Mouse (Mus musculus) CH12.LX (cell line): ENCODE measurements at regions not wholly inside any gene's neighbourhood (a gene's known extent, or its start where the extent isn't known, plus 50 kb on each side); places are given as distances from the start of the nearest gene placed in this dataset.

Experiments
- DNase-seq: peaks from one replicate; pipeline ENCODE4 v3.0.0-alpha.2; 2013; ENCODE audit errors: extremely low read depth
- H3K27ac ChIP-seq: 2 replicates; pipeline ENCODE4 v1.5.1; 2012; ENCODE audit warnings: low read depth, mild to moderate bottlenecking, control low read depth, moderate library complexity; ENCODE audit not compliant: insufficient read depth
- H3K27me3 ChIP-seq: replicated peaks from 2 replicates; pipeline ENCODE3; 2012; ENCODE audit warnings: inconsistent platforms
- H3K36me3 ChIP-seq, 2 experiments: replicated peaks in 1 of 2; 2 replicates each; pipeline versions ENCODE3 to v1.6.1; 2012; ENCODE audit warnings: inconsistent platforms in 1 of 2, low read length in 1 of 2, mild to moderate bottlenecking in 1 of 2, mixed read lengths in 1 of 2, moderate library complexity in 1 of 2; ENCODE audit not compliant: control insufficient read depth in 1 of 2, insufficient read depth in 1 of 2
- H3K4me1 ChIP-seq, 2 experiments: 2 replicates each; pipeline ENCODE4 v1.6.1; 2012; ENCODE audit warnings: inconsistent platforms in 1 of 2, moderate library complexity in 1 of 2; ENCODE audit not compliant: insufficient read depth in 2 of 2, control insufficient read depth in 1 of 2
- H3K4me2 ChIP-seq: 2 replicates; pipeline ENCODE4 v1.6.1; 2012; ENCODE audit warnings: low read depth, mild to moderate bottlenecking, control low read depth; ENCODE audit not compliant: poor library complexity, insufficient read depth, severe bottlenecking
- H3K4me3 ChIP-seq, 3 experiments: fragments of 150-350 bp in 1 of 3; sonication (generic) in 1 of 3; replicated peaks in 1 of 3; 2 replicates each; pipeline versions ENCODE3 to v1.5.1; 2011 to 2012; ENCODE audit warnings: low read depth in 2 of 3, low read length in 2 of 3, mild to moderate bottlenecking in 2 of 3, moderate library complexity in 2 of 3, control low read depth in 1 of 3, improper control_type of control experiment in 1 of 3, inconsistent platforms in 1 of 3, mixed read lengths in 1 of 3; ENCODE audit not compliant: poor library complexity in 1 of 3
- H3K79me2 ChIP-seq: replicated peaks from 2 replicates; pipeline ENCODE4 v1.6.1; 2012; ENCODE audit warnings: mild to moderate bottlenecking, moderate library complexity; ENCODE audit not compliant: control insufficient read depth, poor library complexity, insufficient read depth, severe bottlenecking; ENCODE audit errors: extremely low read depth
- H3K9ac ChIP-seq: 2 replicates; pipeline ENCODE4 v1.6.1; 2012; ENCODE audit warnings: low read depth, mild to moderate bottlenecking, control low read depth, moderate library complexity; ENCODE audit not compliant: insufficient read depth
- H3K9me3 ChIP-seq: replicated peaks from 2 replicates; pipeline ENCODE3; 2012; ENCODE audit warnings: low read length, inconsistent platforms, mixed read lengths
- CHD1 ChIP-seq: IDR thresholded peaks from 2 replicates; pipeline ENCODE4 v1.6.1; 2012; ENCODE audit warnings: low read depth, low read length, improper control_type of control experiment, inconsistent platforms
- CHD2 ChIP-seq: IDR thresholded peaks from 2 replicates; pipeline ENCODE4 v1.6.1; 2011; ENCODE audit warnings: low read length, improper control_type of control experiment
- CTCF ChIP-seq, 2 experiments: IDR thresholded peaks in 1 of 2; conservative IDR thresholded peaks in 1 of 2; 2 replicates each; pipeline ENCODE4 v1.5.1; 2011 to 2012; ENCODE audit warnings: low read depth in 2 of 2, low read length in 2 of 2, improper control_type of control experiment in 1 of 2, inconsistent platforms in 1 of 2, mild to moderate bottlenecking in 1 of 2, moderate library complexity in 1 of 2
- ELF1 ChIP-seq: IDR thresholded peaks from 2 replicates; pipeline ENCODE4 v1.6.1; 2014; ENCODE audit warnings: low read depth, mild to moderate bottlenecking, inconsistent platforms, low read length, improper control_type of control experiment
- GABPA ChIP-seq: IDR thresholded peaks from 2 replicates; pipeline ENCODE4 v1.6.1; 2012; ENCODE audit warnings: low read depth, low read length, improper control_type of control experiment, inconsistent platforms; ENCODE audit not compliant: insufficient replicate concordance
- IRF4 ChIP-seq: IDR thresholded peaks from 2 replicates; pipeline ENCODE4 v1.6.1; 2014; ENCODE audit warnings: low read depth, mild to moderate bottlenecking, inconsistent platforms, low read length, improper control_type of control experiment
- KAT2A ChIP-seq: IDR thresholded peaks from 2 replicates; pipeline ENCODE4 v1.6.1; 2012; ENCODE audit warnings: low read length, improper control_type of control experiment, inconsistent platforms; ENCODE audit not compliant: insufficient replicate concordance
- MAZ ChIP-seq: IDR thresholded peaks from 2 replicates; pipeline ENCODE4 v1.6.1; 2012; ENCODE audit warnings: low read depth, mild to moderate bottlenecking, inconsistent platforms, low read length, improper control_type of control experiment, moderate library complexity
- MEF2A ChIP-seq: IDR thresholded peaks from 2 replicates; pipeline ENCODE4 v1.6.1; 2014; ENCODE audit warnings: low read depth, mild to moderate bottlenecking, inconsistent platforms, low read length, improper control_type of control experiment, borderline replicate concordance
- MXI1 ChIP-seq: IDR thresholded peaks from 2 replicates; pipeline ENCODE4 v1.6.1; 2011; ENCODE audit warnings: mild to moderate bottlenecking, low read depth, low read length, improper control_type of control experiment
- MYC ChIP-seq: IDR thresholded peaks from 2 replicates; pipeline ENCODE4 v1.6.1; 2011; ENCODE audit warnings: low read depth, mild to moderate bottlenecking, improper control_type of control experiment, low read length
- NRF1 ChIP-seq: IDR thresholded peaks from 2 replicates; pipeline ENCODE4 v1.6.1; 2014; ENCODE audit warnings: low read depth, mild to moderate bottlenecking, inconsistent platforms, low read length, improper control_type of control experiment, moderate library complexity
- PAX5 ChIP-seq: IDR thresholded peaks from 2 replicates; pipeline ENCODE4 v1.6.1; 2012; ENCODE audit warnings: low read length, inconsistent platforms, mixed read lengths
- RAD21 ChIP-seq: IDR thresholded peaks from 2 replicates; pipeline ENCODE4 v1.6.1; 2011; ENCODE audit warnings: low read depth, mild to moderate bottlenecking, low read length, improper control_type of control experiment, moderate library complexity
- RCOR1 ChIP-seq: conservative IDR thresholded peaks from 2 replicates; pipeline ENCODE4 v1.6.1; 2012; ENCODE audit warnings: low read depth, mild to moderate bottlenecking, inconsistent platforms, low read length, improper control_type of control experiment
- SIN3A ChIP-seq: IDR thresholded peaks from 2 replicates; pipeline ENCODE4 v1.6.1; 2012; ENCODE audit warnings: low read length, improper control_type of control experiment, inconsistent platforms
- SMC3 ChIP-seq: IDR thresholded peaks from 2 replicates; pipeline ENCODE4 v1.6.1; 2011; ENCODE audit warnings: low read depth, low read length, improper control_type of control experiment
- TBP ChIP-seq: conservative IDR thresholded peaks from 2 replicates; pipeline ENCODE4 v1.6.1; 2011; ENCODE audit warnings: low read depth, low read length, improper control_type of control experiment
- TCF12 ChIP-seq: IDR thresholded peaks from 2 replicates; pipeline ENCODE4 v1.6.1; 2014; ENCODE audit warnings: low read depth, mild to moderate bottlenecking, inconsistent platforms, low read length, improper control_type of control experiment
- USF1 ChIP-seq: IDR thresholded peaks from 2 replicates; pipeline ENCODE4 v1.6.1; 2014; ENCODE audit warnings: low read depth, mild to moderate bottlenecking, inconsistent platforms, low read length, improper control_type of control experiment
- ZC3H11A ChIP-seq: IDR thresholded peaks from 2 replicates; pipeline ENCODE4 v1.6.1; 2012; ENCODE audit warnings: low read depth, mild to moderate bottlenecking, inconsistent platforms, low read length, improper control_type of control experiment
- dilution Hi-C: fragments of 300-500 bp; cut with MboI; formaldehyde crosslinking; loops from 2 replicates; pipeline ENCODE4 v1.14.3; 2020; ENCODE audit warnings: low sequenced_read_pairs; ENCODE audit not compliant: extremely low pct_unique_long_range_greater_than_20kb, extremely low pct_ligation_motif_present
- in situ Hi-C: fragments of 300-500 bp; cut with MboI; formaldehyde crosslinking; loops from 3 replicates; pipeline ENCODE4 v1.14.3; 2019; ENCODE audit warnings: low sequenced_read_pairs, low pct_ligation_motif_present, low pct_unique_long_range_greater_than_20kb, mixed read lengths

GRCm38 (mm10) chr16:91169829-91170228 is 55.4 kb upstream of the Olig2 start:
- TF ChIP-seq KAT2A: no peak
- TF ChIP-seq MEF2A: no peak
- TF ChIP-seq IRF4: no peak
- TF ChIP-seq ELF1: no peak
- no peak for TF ChIP-seq NRF1
- TF ChIP-seq ZC3H11A: no peak
- TF ChIP-seq MAZ: no peak
- TF ChIP-seq SMC3: no peak
- TF ChIP-seq PAX5: no peak
- no peak for TF ChIP-seq CHD2
- TF ChIP-seq USF1: no peak
- no peak for TF ChIP-seq MXI1
- no peaks in the 10 kb centered on the region for H3K36me3 ChIP-seq
- no peaks in the 10 kb centered on the region; a peak in 1 of 4 replicates for H3K4me1 ChIP-seq
- dilution Hi-C loops: no loop called here
- in situ Hi-C loops: no loop called here
- H3K27me3 ChIP-seq: peaks cover 67% of the 10 kb centered on the region
- H3K4me2 ChIP-seq: peak overlapping the region; percentile 51
- H3K79me2 ChIP-seq: no peaks in the 10 kb centered on the region
- H3K27ac ChIP-seq: no peak overlapping the region
- no peaks in the 10 kb centered on the region for H3K9me3 ChIP-seq
- no peak overlapping the region for H3K4me3 ChIP-seq
- no peak for DNase-seq
- H3K9ac ChIP-seq: no peak overlapping the region

GRCm38 (mm10) chr16:91171911-91172440 is 53.3 kb upstream of the Olig2 start:
- Histone ChIP-seq H3K4me2 (no peak overlapping the region), H3K79me2 (no peaks in the 10 kb centered on the region), H3K36me3 (no peaks in the 10 kb centered on the region), H3K9ac (no peak overlapping the region), H3K27me3 (peaks cover 68% of the 10 kb centered on the region), H3K27ac (no peak overlapping the region), H3K9me3 (no peaks in the 10 kb centered on the region), H3K4me3 (no peak overlapping the region), H3K4me1 (no peaks in the 10 kb centered on the region; a peak in 1 of 4 replicates)
- no peak for DNase-seq
- TF ChIP-seq MAZ (no peak), MYC (no peak), MEF2A (no peak), RAD21 (no peak), NRF1 (no peak), PAX5 (no peak), SIN3A (no peak), CHD1 (no peak), TCF12 (no peak), GABPA (no peak), CTCF (conservative IDR thresholded peaks at IDR 0.05 in 1 of 2, IDR thresholded peaks at IDR 0.05 in 1 of 2; ENCODE audit: low read depth in 2 of 2, low read length in 2 of 2) (no peak), TBP (no peak), RCOR1 (no peak)
- dilution Hi-C loops: no loop called here
- in situ Hi-C loops: no loop called here
